Mouse (Mus musculus) midbrain, embryonic 15.5 days (tissue): ENCODE results near the gene Mboat2. TPM values are rescaled to one million over a fixed set of nuclear protein-coding genes. Genes with fewer than 3 reads are reported as not detected.
A peak's percentile ranks its signal among the peaks of the same experiment; 100 is the strongest.

ENCODE experiments used
- ATAC-seq: fragments of 200-750 bp; cut with Nextera tagmentation; replicated peaks from 2 replicates; pipeline ENCODE4 v1.8.0; 2017; ENCODE audit warnings: moderate TSS enrichment
- H3K27ac ChIP-seq: fragments of 300-500 bp; sonication (generic); 2 replicates; pipeline ENCODE4 v1.5.1; 2015; ENCODE audit warnings: mild to moderate bottlenecking, inconsistent platforms
- H3K27me3 ChIP-seq: fragments of 300-500 bp; sonication (generic); replicated peaks from 2 replicates; pipeline ENCODE4 v1.6.1; 2015; ENCODE audit warnings: inconsistent platforms
- H3K36me3 ChIP-seq: fragments of 300-500 bp; sonication (generic); replicated peaks from 2 replicates; pipeline ENCODE4 v1.6.1; 2015; ENCODE audit warnings: inconsistent platforms
- H3K4me1 ChIP-seq: fragments of 300-500 bp; sonication (generic); 2 replicates; pipeline ENCODE4 v1.6.1; 2015; ENCODE audit warnings: inconsistent platforms
- H3K4me2 ChIP-seq: fragments of 300-500 bp; sonication (generic); 2 replicates; pipeline ENCODE4 v1.6.1; 2015; ENCODE audit warnings: inconsistent platforms, mild to moderate bottlenecking, moderate library complexity
- H3K4me3 ChIP-seq: fragments of 300-500 bp; sonication (generic); 2 replicates; pipeline ENCODE4 v1.5.1; 2015; ENCODE audit warnings: mild to moderate bottlenecking, inconsistent platforms
- H3K9ac ChIP-seq: fragments of 300-500 bp; sonication (generic); 2 replicates; pipeline ENCODE4 v1.6.1; 2015; ENCODE audit warnings: mild to moderate bottlenecking, inconsistent platforms
- H3K9me3 ChIP-seq: fragments of 300-500 bp; sonication (generic); 2 replicates; pipeline ENCODE4 v1.6.1; 2016; ENCODE audit warnings: inconsistent platforms
- WGBS: fragments of 180-500 bp; shearing (Covaris S2); methylation state at CpG from one replicate; pipeline ENCODE4 v1.1.7; 2015; ENCODE audit warnings: mixed read lengths; 5-methylcytosine and 5-hydroxymethylcytosine counted together
- polyA plus RNA-seq: library from polyadenylated mRNA; unstranded; fragments of >200 nt; fragmentation: Nextera tagmentation; extraction: Ambion mirVana; gene quantifications from 2 replicates; pipeline ENCODE4 v1.2.1, GENCODE M21; 2015

Gene Mboat2
- polyA plus RNA-seq, result 68.6 and 71.5 TPM in 2 replicates

- 1% methylated on average over 24 of the region's 24 CpGs for WGBS
- ATAC-seq, result no peak; the same call in none of the 2 replicates
- peaks cover 46% of the 10 kb centered on the region for H3K4me1 ChIP-seq
Observed at GRCm38 (mm10) chr12:24830766-24831152, at the start of gene Mboat2. Gene Mboat2 (plus strand): TSS chr12:24830879.

GRCm38 (mm10) chr12:24783735-24784134, 46.9 kb upstream of the Mboat2 start:
- no peak for ATAC-seq
- no peak overlapping the region for H3K4me2 ChIP-seq

More at GRCm38 (mm10) chr12:24830766-24831152, at the start of gene Mboat2:
- Histone ChIP-seq H3K9ac (peak within 1 kb of the TSS; percentile 99), H3K9me3 (no peaks in the 10 kb centered on the region), H3K27me3 (no peaks in the 10 kb centered on the region), H3K27ac (peak within 1 kb of the TSS; percentile 100), H3K36me3 (no peaks in the 10 kb centered on the region), H3K4me3 (peak within 1 kb of the TSS; percentile 69), H3K4me2 (peak within 1 kb of the TSS; percentile 62)

GRCm38 (mm10) chr12:24785882-24786281, 44.8 kb upstream of the Mboat2 start:
- Histone ChIP-seq H3K36me3 (no peaks in the 10 kb centered on the region), H3K4me3 (no peak overlapping the region), H3K27ac (no peak overlapping the region), H3K27me3 (no peaks in the 10 kb centered on the region), H3K4me1 (no peaks in the 10 kb centered on the region), H3K9ac (no peak overlapping the region), H3K4me2 (no peak overlapping the region), H3K9me3 (no peaks in the 10 kb centered on the region)
- 64% methylated on average over 5 of the region's 5 CpGs for WGBS
- no peak for ATAC-seq

More at GRCm38 (mm10) chr12:24783735-24784134, 46.9 kb upstream of the Mboat2 start:
- Histone ChIP-seq H3K4me3 (no peak overlapping the region), H3K4me1 (no peaks in the 10 kb centered on the region), H3K36me3 (no peaks in the 10 kb centered on the region), H3K9ac (no peak overlapping the region), H3K27me3 (no peaks in the 10 kb centered on the region), H3K27ac (no peak overlapping the region), H3K9me3 (no peaks in the 10 kb centered on the region)
- WGBS, result 76% methylated on average over 4 of the region's 4 CpGs

GRCm38 (mm10) chr12:24786316-24786715, 44.4 kb upstream of the Mboat2 start:
- Histone ChIP-seq H3K4me2 (no peak overlapping the region), H3K9ac (no peak overlapping the region), H3K36me3 (no peaks in the 10 kb centered on the region), H3K4me3 (no peak overlapping the region), H3K9me3 (no peaks in the 10 kb centered on the region), H3K27ac (no peak overlapping the region), H3K4me1 (no peaks in the 10 kb centered on the region), H3K27me3 (no peaks in the 10 kb centered on the region)
- no peak for ATAC-seq
- 13% methylated on average over 4 of the region's 4 CpGs for WGBS

GRCm38 (mm10) chr12:24789659-24790058, 41.0 kb upstream of the Mboat2 start:
- Histone ChIP-seq H3K9me3 (no peaks in the 10 kb centered on the region), H3K36me3 (no peaks in the 10 kb centered on the region), H3K27me3 (no peaks in the 10 kb centered on the region), H3K4me3 (no peak overlapping the region), H3K4me2 (no peak overlapping the region), H3K4me1 (no peaks in the 10 kb centered on the region), H3K27ac (no peak overlapping the region), H3K9ac (no peak overlapping the region)
- 83% methylated on average over 1 of the region's 1 CpGs for WGBS
- no peak for ATAC-seq

GRCm38 (mm10) chr12:24811230-24811629, 19.4 kb upstream of the Mboat2 start:
- Histone ChIP-seq H3K4me1 (no peaks in the 10 kb centered on the region), H3K9ac (no peak overlapping the region), H3K27ac (no peak overlapping the region), H3K9me3 (no peaks in the 10 kb centered on the region), H3K27me3 (no peaks in the 10 kb centered on the region), H3K4me2 (no peak overlapping the region), H3K4me3 (no peak overlapping the region), H3K36me3 (no peaks in the 10 kb centered on the region)
- ATAC-seq, result no peak
- WGBS, result 41% methylated on average over 1 of the region's 1 CpGs

GRCm38 (mm10) chr12:24811906-24812305, 18.8 kb upstream of the Mboat2 start:
- Histone ChIP-seq H3K36me3 (no peaks in the 10 kb centered on the region), H3K9me3 (no peaks in the 10 kb centered on the region), H3K4me1 (no peaks in the 10 kb centered on the region), H3K4me2 (no peak overlapping the region), H3K27me3 (no peaks in the 10 kb centered on the region), H3K27ac (no peak overlapping the region), H3K4me3 (no peak overlapping the region), H3K9ac (no peak overlapping the region)
- WGBS, result 64% methylated on average over 4 of the region's 4 CpGs
- no peak for ATAC-seq

GRCm38 (mm10) chr12:24822831-24823230, 7.8 kb upstream of the Mboat2 start:
- no peaks in the 10 kb centered on the region for H3K27me3 ChIP-seq
- ATAC-seq, result no peak
- no peaks in the 10 kb centered on the region for H3K9me3 ChIP-seq
- H3K9ac ChIP-seq, result no peak overlapping the region
- no peak overlapping the region for H3K27ac ChIP-seq
- 89% methylated on average over 2 of the region's 2 CpGs for WGBS
- peaks cover 12% of the 10 kb centered on the region; the same call in 1 of the 2 replicates for H3K4me1 ChIP-seq
- H3K36me3 ChIP-seq, result no peaks in the 10 kb centered on the region
- no peak overlapping the region for H3K4me2 ChIP-seq
- no peak overlapping the region for H3K4me3 ChIP-seq

- Histone ChIP-seq H3K4me3 (no peak overlapping the region), H3K27me3 (no peaks in the 10 kb centered on the region)
Observed at GRCm38 (mm10) chr12:24823636-24824354, 6.9 kb upstream of the Mboat2 start.

GRCm38 (mm10) chr12:24830086-24830485, 593 bp upstream of the Mboat2 start:
- Histone ChIP-seq H3K4me3 (peak overlapping the region; percentile 69), H3K9ac (peak overlapping the region; percentile 99), H3K9me3 (no peaks in the 10 kb centered on the region), H3K36me3 (no peaks in the 10 kb centered on the region), H3K4me2 (peak overlapping the region; percentile 62), H3K4me1 (peaks cover 44% of the 10 kb centered on the region), H3K27ac (peak overlapping the region; percentile 100), H3K27me3 (no peaks in the 10 kb centered on the region)
- WGBS, result 24% methylated on average over 1 of the region's 1 CpGs
- no peak for ATAC-seq

More at GRCm38 (mm10) chr12:24823636-24824354, 6.9 kb upstream of the Mboat2 start:
- no peak for ATAC-seq
- Histone ChIP-seq H3K36me3 (no peaks in the 10 kb centered on the region), H3K4me1 (peaks cover 16% of the 10 kb centered on the region), H3K9ac (no peak overlapping the region), H3K4me2 (no peak overlapping the region), H3K9me3 (no peaks in the 10 kb centered on the region), H3K27ac (no peak overlapping the region)
- 89% methylated on average over 3 of the region's 3 CpGs for WGBS

- peak overlapping the region; percentile 99 for H3K9ac ChIP-seq
- H3K4me1 ChIP-seq, result peaks cover 43% of the 10 kb centered on the region
- no peaks in the 10 kb centered on the region for H3K9me3 ChIP-seq
- no peaks in the 10 kb centered on the region for H3K36me3 ChIP-seq
- peak overlapping the region; percentile 62 for H3K4me2 ChIP-seq
- peak; percentile 99 for ATAC-seq
- no peaks in the 10 kb centered on the region for H3K27me3 ChIP-seq
- H3K4me3 ChIP-seq, result peak overlapping the region; percentile 69
- under 1% methylated on average over 84 of the region's 95 CpGs for WGBS
- peak overlapping the region; percentile 100 for H3K27ac ChIP-seq
Observed at GRCm38 (mm10) chr12:24831153-24831963, 679 bp downstream of the Mboat2 start.

- peak overlapping the region; percentile 52 for H3K4me2 ChIP-seq
- H3K27ac ChIP-seq, result peak overlapping the region; percentile 100
- peak overlapping the region; percentile 67 for H3K9ac ChIP-seq
- H3K4me3 ChIP-seq, result peak overlapping the region; percentile 69
- no peaks in the 10 kb centered on the region for H3K9me3 ChIP-seq
- WGBS, result under 1% methylated on average over 32 of the region's 32 CpGs
- H3K36me3 ChIP-seq, result no peaks in the 10 kb centered on the region
- H3K27me3 ChIP-seq, result no peaks in the 10 kb centered on the region
- no peak for ATAC-seq
- peaks cover 38% of the 10 kb centered on the region for H3K4me1 ChIP-seq
Observed at GRCm38 (mm10) chr12:24831964-24832427, 1.3 kb downstream of the Mboat2 start.
